Mouse (Mus musculus) lung, postnatal 0 days (tissue): ENCODE results near the gene Tmem117.

Experiments
- CTCF ChIP-seq: IDR thresholded peaks from 2 replicates; pipeline ENCODE4 v1.5.1; 2016; ENCODE audit warnings: antibody characterized with exemption, mild to moderate bottlenecking
- EP300 ChIP-seq: IDR thresholded peaks from 2 replicates; pipeline ENCODE4 v1.6.1; 2016; ENCODE audit warnings: antibody characterized with exemption, mild to moderate bottlenecking, control low read depth

- TF ChIP-seq CTCF (no peak), EP300 (no peak)
These were observed 174.8 kb downstream of the Tmem117 start for GRCm38 (mm10) chr15:94803624-94804342.
